Mouse (Mus musculus) liver, adult 2 months (tissue): ENCODE measurements around the gene Mmp14.

Experiments used
- CTCF ChIP-seq: fragments of 200-500 bp; IDR thresholded peaks from 2 replicates; pipeline ENCODE4 v1.5.1; 2011; ENCODE audit warnings: low read depth, low read length, control low read depth
- POLR2A ChIP-seq: fragments of 200-500 bp; IDR thresholded peaks from 2 replicates; pipeline ENCODE4 v1.6.1; 2011; ENCODE audit warnings: low read length, control low read depth; ENCODE audit not compliant: insufficient read depth; ENCODE audit errors: extremely low read depth

GRCm38 (mm10) chr14:54453566-54453965 lies 22.2 kb downstream of the Mmp14 start:
- no peak for TF ChIP-seq CTCF
- no peak for TF ChIP-seq POLR2A
